Mouse (Mus musculus) embryonic fibroblast, embryonic 13.5 days (primary cell): ENCODE data around the gene Adam22.

Source experiments
- CTCF ChIP-seq: IDR thresholded peaks from 2 replicates; pipeline ENCODE4 v1.5.1; 2011; ENCODE audit warnings: mild to moderate bottlenecking, control low read depth, low read length, moderate library complexity, borderline replicate concordance; ENCODE audit not compliant: insufficient read depth
- POLR2A ChIP-seq: IDR thresholded peaks from 2 replicates; pipeline ENCODE4 v1.6.1; 2011; ENCODE audit warnings: low read depth, mild to moderate bottlenecking, control low read depth, low read length, moderate library complexity

- TF ChIP-seq POLR2A, result no peak
- TF ChIP-seq CTCF, result no peak
Observed at GRCm38 (mm10) chr5:8095689-8096088, 272.3 kb downstream of the Adam22 start.
